Mouse (Mus musculus): ENCODE measurements around the gene P2rx6. TPM values are rescaled to one million over a fixed set of nuclear protein-coding genes. Genes with fewer than 3 reads are reported as not detected.
"Not testable (repeated sequence)": the region's sequence is repeated elsewhere in the genome, so short reads cannot be mapped to it uniquely, and the experiment has no call there.

The P2rx6 gene
- polyA plus RNA-seq, 1 experiment from 2014 or later: 0.08 TPM

DNA sequence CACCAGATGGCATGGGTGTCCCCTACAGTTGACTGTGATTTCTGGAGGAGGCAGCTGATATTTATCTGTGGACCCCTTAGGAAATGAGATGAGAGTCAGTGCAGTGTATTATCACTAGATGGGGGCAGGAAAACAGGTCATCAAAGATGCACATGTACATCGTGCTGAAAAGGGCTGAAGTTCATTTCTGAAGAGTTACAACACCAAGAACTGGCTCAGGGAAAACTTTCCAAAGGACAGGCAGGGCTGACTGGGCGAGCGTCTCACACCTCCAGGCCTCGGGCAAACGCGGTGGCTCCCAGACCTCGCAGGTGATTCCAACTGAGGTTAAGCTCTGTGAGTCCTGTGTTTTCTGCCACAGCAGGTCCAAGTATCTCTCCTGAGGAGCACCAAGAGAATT, 8.8 kb upstream of the P2rx6 start:
- H3K4me3 ChIP-seq: no peak overlapping the region
- H3K27me3 ChIP-seq (ENCODE audit: low read depth, poor library complexity, severe bottlenecking): peaks cover 5% of the 10 kb centered on the region; the same call in 1 of the 2 replicates
- no peak overlapping the region for H3K27ac ChIP-seq
- 83% methylated on average over 7 of the region's 7 CpGs for WGBS
- no peaks in the 10 kb centered on the region for H3K9me3 ChIP-seq (replicated peaks)
- DNase-seq (ENCODE audit: low spot score): no peak
- peaks cover 18% of the 10 kb centered on the region for H3K4me1 ChIP-seq
- H3K36me3 ChIP-seq: no peaks in the 10 kb centered on the region

GRCm38 (mm10) chr16:17553910-17554685, 7.6 kb upstream of the P2rx6 start:
- no peaks in the 10 kb centered on the region for H3K9me3 ChIP-seq (replicated peaks)
- peak overlapping the region; percentile 44 for H3K4me3 ChIP-seq
- WGBS: 15% methylated on average over 18 of the region's 18 CpGs
- peaks cover 8% of the 10 kb centered on the region; the same call in 1 of the 2 replicates for H3K27me3 ChIP-seq (ENCODE audit: low read depth, poor library complexity, severe bottlenecking)
- peak overlapping the region; percentile 80 for H3K27ac ChIP-seq
- peak; percentile 68 for DNase-seq (ENCODE audit: low spot score)
- H3K4me1 ChIP-seq: peaks cover 30% of the 10 kb centered on the region
- H3K36me3 ChIP-seq: no peaks in the 10 kb centered on the region

- 31% methylated on average over 4 of the region's 4 CpGs for WGBS
- Histone ChIP-seq H3K4me1 (peaks cover 35% of the 10 kb centered on the region), H3K27ac (peak overlapping the region; percentile 80), H3K4me3 (peak overlapping the region; percentile 44), H3K27me3 (ENCODE audit: low read depth, poor library complexity, severe bottlenecking) (peaks cover 14% of the 10 kb centered on the region; the same call in 1 of the 2 replicates)
- H3K9me3 ChIP-seq (replicated peaks); DNase-seq (ENCODE audit: low spot score); H3K36me3 ChIP-seq: not testable (repeated sequence)
These were observed 7.0 kb upstream of the P2rx6 start for GRCm38 (mm10) chr16:17554702-17555101.

DNA sequence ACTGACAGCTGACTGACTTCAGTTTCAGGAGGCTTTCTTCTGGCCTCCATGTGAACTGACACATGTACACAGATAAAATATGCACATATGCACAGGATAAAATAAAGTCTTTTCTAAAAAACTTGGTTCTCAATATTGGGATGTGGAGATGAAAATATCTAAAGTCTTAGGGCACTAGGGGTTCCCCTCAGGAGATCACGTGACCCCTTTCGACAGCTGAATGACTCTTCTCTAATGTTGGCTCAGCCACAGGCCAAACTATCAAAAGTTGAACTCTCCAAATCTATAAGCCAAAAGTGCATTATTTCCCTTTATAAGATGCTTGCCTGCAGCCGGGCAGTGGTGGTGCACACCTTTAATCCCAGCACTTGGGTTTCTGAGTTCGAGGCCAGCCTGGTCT, 5.5 kb upstream of the P2rx6 start:
- WGBS: 81% methylated on average over 4 of the region's 4 CpGs
- peaks cover 27% of the 10 kb centered on the region for H3K27me3 ChIP-seq (ENCODE audit: low read depth, poor library complexity, severe bottlenecking)
- H3K4me3 ChIP-seq: no peak overlapping the region
- H3K27ac ChIP-seq: no peak overlapping the region
- peaks cover 45% of the 10 kb centered on the region for H3K4me1 ChIP-seq
- DNase-seq (ENCODE audit: low spot score): no peak
- no peaks in the 10 kb centered on the region for H3K9me3 ChIP-seq (replicated peaks)
- no peaks in the 10 kb centered on the region for H3K36me3 ChIP-seq

DNA sequence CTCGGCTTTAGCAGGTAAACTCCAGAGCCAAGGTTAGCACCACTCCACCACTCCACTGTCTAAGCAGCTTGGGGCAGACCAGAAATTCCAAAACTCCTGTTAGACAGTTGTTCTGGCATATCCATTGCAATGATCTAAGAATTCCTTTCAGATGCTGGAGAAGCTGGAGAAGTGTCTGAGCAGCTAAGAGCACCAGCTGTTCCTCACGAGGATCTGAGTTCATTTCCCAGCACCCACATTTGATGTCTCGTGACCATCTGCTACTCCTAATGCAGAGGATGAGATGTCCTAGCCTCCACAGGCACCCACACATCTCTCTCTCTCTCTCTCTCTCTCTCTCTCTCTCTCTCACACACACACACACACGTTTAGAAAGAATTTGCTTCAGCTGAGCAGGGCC, 4.8 kb upstream of the P2rx6 start:
- H3K4me1 ChIP-seq: peaks cover 52% of the 10 kb centered on the region

GRCm38 (mm10) chr16:17557947-17558480, 3.7 kb upstream of the P2rx6 start:
- 2% methylated on average over 5 of the region's 5 CpGs for WGBS
- H3K27ac ChIP-seq: peak overlapping the region; percentile 78; the same call in 1 of the 2 replicates
- peaks cover 59% of the 10 kb centered on the region for H3K4me1 ChIP-seq
- no peaks in the 10 kb centered on the region for H3K36me3 ChIP-seq
- 0 out of 2 replicates have a peak overlapping the region, but pooled peaks have one; percentile 30 for H3K4me3 ChIP-seq
- H3K9me3 ChIP-seq (replicated peaks): no peaks in the 10 kb centered on the region
- peak; percentile 84 for DNase-seq (ENCODE audit: low spot score)
- peaks cover 44% of the 10 kb centered on the region for H3K27me3 ChIP-seq (ENCODE audit: low read depth, poor library complexity, severe bottlenecking)

More for the DNA sequence above, 4.8 kb upstream of the P2rx6 start:
- Histone ChIP-seq H3K4me3 (no peak overlapping the region), H3K27me3 (ENCODE audit: low read depth, poor library complexity, severe bottlenecking) (peaks cover 33% of the 10 kb centered on the region), H3K9me3 (replicated peaks) (no peaks in the 10 kb centered on the region), H3K36me3 (no peaks in the 10 kb centered on the region), H3K27ac (no peak overlapping the region)
- 62% methylated on average over 4 of the region's 4 CpGs for whole genome bisulfite sequencing
- DNase-seq (ENCODE audit: low spot score): no peak

GRCm38 (mm10) chr16:17558811-17559210, 2.9 kb upstream of the P2rx6 start:
- no peaks in the 10 kb centered on the region for H3K9me3 ChIP-seq (replicated peaks)
- H3K4me1 ChIP-seq: peaks cover 54% of the 10 kb centered on the region
- peak overlapping the region; percentile 30 for H3K4me3 ChIP-seq
- H3K27ac ChIP-seq: peak overlapping the region; percentile 78
- H3K36me3 ChIP-seq: no peaks in the 10 kb centered on the region
- H3K27me3 ChIP-seq (ENCODE audit: low read depth, poor library complexity, severe bottlenecking): peaks cover 52% of the 10 kb centered on the region
- 1% methylated on average over 5 of the region's 5 CpGs for WGBS
- peak; percentile 43 for DNase-seq (ENCODE audit: low spot score)

DNA sequence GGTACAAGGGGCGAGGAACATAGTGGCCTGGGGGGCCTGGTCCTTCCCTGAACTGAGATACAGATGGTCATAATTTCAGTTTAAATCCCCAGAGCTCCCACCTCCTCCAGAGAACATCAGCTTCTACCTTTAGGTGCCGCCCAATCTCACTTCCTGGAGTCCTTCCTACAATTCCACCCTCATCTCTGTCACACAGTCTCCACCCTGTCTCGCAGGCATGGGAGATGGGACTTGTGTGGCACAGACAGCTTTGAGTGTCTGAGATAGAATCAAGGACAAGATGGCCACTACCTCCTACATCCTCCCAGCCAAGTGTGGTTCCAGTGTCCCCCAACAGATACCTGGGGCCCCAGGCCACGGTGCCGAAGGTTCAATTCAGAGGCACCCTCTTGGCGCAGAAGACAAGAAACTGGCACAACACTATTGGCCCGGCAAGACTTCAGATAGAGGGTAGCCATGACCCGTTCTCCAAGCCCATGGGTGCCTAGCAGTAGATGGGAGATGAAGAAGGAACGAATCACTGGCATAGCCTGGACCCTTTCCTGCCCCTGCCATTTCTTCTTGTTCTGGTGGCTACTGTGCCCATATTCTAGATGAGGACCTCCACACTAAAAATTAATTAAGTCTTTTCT, 2.2 kb upstream of the P2rx6 start:
- 64% methylated on average over 9 of the region's 9 CpGs for WGBS
- Histone ChIP-seq H3K4me3 (0 out of 2 replicates have a peak overlapping the region, but pooled peaks have one; percentile 30), H3K9me3 (replicated peaks) (no peaks in the 10 kb centered on the region), H3K27ac (peak overlapping the region; percentile 78; the same call in 1 of the 2 replicates), H3K27me3 (ENCODE audit: low read depth, poor library complexity, severe bottlenecking) (peaks cover 57% of the 10 kb centered on the region), H3K36me3 (no peaks in the 10 kb centered on the region), H3K4me1 (peaks cover 47% of the 10 kb centered on the region)
- DNase-seq (ENCODE audit: low spot score): no peak

DNA sequence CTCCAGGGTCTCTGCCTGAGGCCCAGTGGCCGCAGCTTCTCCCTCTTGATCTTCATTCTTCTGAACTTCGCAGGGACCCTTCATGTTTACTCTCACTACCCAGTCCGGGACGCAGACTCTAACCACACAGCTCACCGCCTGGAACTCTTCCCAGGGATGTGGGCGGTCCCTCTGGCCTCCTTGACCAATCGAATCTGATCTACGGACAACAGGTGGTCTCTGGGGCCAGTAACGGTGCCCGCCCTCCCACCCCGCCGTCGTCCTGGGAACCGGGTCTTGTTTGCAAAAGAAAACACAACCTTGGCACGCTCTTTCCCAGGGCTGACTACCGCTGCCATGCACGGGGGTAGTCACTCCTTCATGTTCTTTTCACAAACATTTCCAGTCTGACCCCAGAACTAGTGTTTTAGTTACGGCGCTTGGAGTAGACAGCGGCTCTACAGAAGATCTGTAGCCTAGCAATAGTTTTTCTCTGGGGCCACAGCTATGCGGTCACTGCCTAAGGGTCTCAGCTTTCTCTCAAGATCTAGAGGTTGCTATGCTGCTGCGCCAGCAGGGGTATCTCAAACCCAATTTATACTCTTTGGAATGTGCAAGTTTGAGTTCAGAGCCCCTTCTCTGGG, 446 bp upstream of the P2rx6 start, which contains the start of gene Lrrc74b:
Lrrc74b (minus strand) TSS at position 120 of the 623 bp plus-strand sequence.
- DNase-seq (ENCODE audit: low spot score): peak; percentile 81
- peaks cover 67% of the 10 kb centered on the region for H3K27me3 ChIP-seq (ENCODE audit: low read depth, poor library complexity, severe bottlenecking)
- peaks cover 40% of the 10 kb centered on the region for H3K4me1 ChIP-seq
- no peaks in the 10 kb centered on the region for H3K9me3 ChIP-seq (replicated peaks)
- peak within 1 kb of the TSS; percentile 64; the same call in 1 of the 2 replicates for H3K27ac ChIP-seq
- H3K4me3 ChIP-seq: peak within 1 kb of the TSS; percentile 43
- no peaks in the 10 kb centered on the region for H3K36me3 ChIP-seq
- 1% methylated on average over 22 of the region's 22 CpGs for WGBS

- peaks cover 34% of the 10 kb centered on the region for H3K4me1 ChIP-seq
- peaks cover 71% of the 10 kb centered on the region for H3K27me3 ChIP-seq (ENCODE audit: low read depth, poor library complexity, severe bottlenecking)
- H3K27ac ChIP-seq: no peak overlapping the region
- 50% methylated on average over 1 of the region's 1 CpGs for WGBS
- H3K4me3 ChIP-seq: no peak overlapping the region
- H3K36me3 ChIP-seq: no peaks in the 10 kb centered on the region
- no peaks in the 10 kb centered on the region for H3K9me3 ChIP-seq (replicated peaks)
- no peak for DNase-seq (ENCODE audit: low spot score)
These were observed 1.9 kb downstream of the P2rx6 start for GRCm38 (mm10) chr16:17563580-17563979.

DNA sequence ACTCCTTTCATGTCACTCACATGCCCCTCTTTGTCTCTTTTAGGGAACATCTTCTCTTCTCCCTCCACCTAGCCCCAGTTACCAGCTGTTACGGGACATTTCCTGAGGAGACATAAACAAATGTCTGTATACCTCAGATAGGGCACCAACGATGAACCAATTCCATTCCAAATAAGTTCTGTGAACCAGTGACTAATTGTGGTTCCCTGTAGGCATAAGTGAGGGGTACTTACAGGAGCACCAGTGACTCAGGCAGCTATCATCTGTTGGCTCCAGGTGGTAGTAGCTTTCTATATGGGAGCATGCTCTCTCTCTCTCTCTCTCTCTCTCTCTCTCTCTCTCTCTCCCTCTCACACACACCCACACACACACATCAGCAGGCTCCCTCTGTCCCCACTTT, 2.5 kb downstream of the P2rx6 start:
- 74% methylated on average over 2 of the region's 2 CpGs for WGBS
- no peak overlapping the region for H3K27ac ChIP-seq
- peaks cover 67% of the 10 kb centered on the region for H3K27me3 ChIP-seq (ENCODE audit: low read depth, poor library complexity, severe bottlenecking)

DNA sequence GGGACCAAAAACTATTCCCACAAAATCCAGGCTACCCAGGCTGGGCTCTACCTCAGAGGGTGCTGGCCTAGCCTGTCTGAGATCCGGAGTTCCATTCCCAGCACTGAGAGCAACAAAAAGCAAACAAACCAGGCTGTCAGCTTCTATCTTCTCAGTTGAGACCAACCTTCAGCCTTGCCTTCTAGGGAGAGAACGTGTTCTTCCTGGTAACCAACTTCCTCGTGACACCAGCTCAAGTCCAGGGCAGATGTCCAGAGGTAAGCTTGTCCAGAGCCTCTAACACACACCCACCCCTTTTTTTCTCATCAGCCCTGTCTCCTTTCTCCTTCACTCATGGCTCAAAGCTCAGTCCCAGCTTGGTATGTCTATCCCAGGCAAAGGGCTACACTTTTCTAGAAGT, 3.1 kb downstream of the P2rx6 start:
- H3K9me3 ChIP-seq (replicated peaks): no peaks in the 10 kb centered on the region
- H3K27me3 ChIP-seq (ENCODE audit: low read depth, poor library complexity, severe bottlenecking): peaks cover 64% of the 10 kb centered on the region
- WGBS: 72% methylated on average over 3 of the region's 3 CpGs

More for the DNA sequence above, 2.5 kb downstream of the P2rx6 start:
- DNase-seq (ENCODE audit: low spot score): no peak
- Histone ChIP-seq H3K4me1 (peaks cover 27% of the 10 kb centered on the region), H3K36me3 (no peaks in the 10 kb centered on the region), H3K4me3 (no peak overlapping the region), H3K9me3 (replicated peaks) (no peaks in the 10 kb centered on the region)

More for the DNA sequence above, 3.1 kb downstream of the P2rx6 start:
- Histone ChIP-seq H3K4me3 (no peak overlapping the region), H3K36me3 (no peaks in the 10 kb centered on the region), H3K4me1 (peaks cover 24% of the 10 kb centered on the region), H3K27ac (no peak overlapping the region)
- DNase-seq (ENCODE audit: low spot score): no peak

Measured in limb, embryonic 10.5 days (tissue).